Mouse (Mus musculus) layer of hippocampus, postnatal 10 days (tissue): ENCODE results near the gene LTO1. TPM values are rescaled to one million over a fixed set of nuclear protein-coding genes. Genes with fewer than 3 reads are reported as not detected.

Source experiments
- DNase-seq, 2 experiments: peaks; one replicate each; pipeline ENCODE4 v3.0.0; 2021; ENCODE audit warnings: low spot score in 2 of 2
- total RNA-seq, 2 experiments: library from RNA; stranded (reverse); gene quantifications; 2 replicates each; pipeline ENCODE4 v1.2.3; 2021

LTO1 gene
- total RNA-seq, 2 experiments from 2014 or later = 27.8 to 32.4 TPM

DNA sequence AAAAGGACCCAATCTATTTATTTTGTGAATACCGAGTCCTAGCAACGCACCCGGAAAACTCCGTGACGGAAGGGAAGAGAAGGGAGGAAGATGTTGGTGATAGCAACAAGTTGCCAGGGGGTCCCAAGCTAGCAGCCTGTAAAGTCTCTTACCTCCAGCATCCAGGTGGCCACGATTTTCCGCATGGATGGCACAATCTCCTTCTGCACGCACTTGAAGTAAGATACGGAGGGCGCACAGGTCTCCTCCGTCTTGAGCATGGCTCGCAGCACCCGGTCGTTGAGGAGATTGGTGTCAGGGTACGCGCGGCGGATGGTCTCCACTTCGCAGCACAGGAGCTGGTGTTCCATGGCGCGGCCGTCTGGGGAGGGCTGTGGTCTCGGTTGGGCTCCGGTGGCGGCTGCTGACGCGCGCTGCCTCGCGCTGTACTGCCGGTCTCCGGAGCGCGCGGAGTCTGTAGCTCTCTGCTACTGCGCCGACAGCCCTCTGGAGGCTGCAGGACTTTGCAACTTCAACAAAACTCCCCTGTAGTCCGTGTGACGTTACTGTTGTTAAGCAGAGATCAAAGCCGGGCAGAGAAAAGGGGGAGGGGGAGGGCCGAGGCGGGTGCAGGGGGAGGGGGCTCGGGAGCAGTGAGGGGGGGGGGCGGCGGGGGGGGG is 24.6 kb downstream of the LTO1 start, which contains the start of gene Ccnd1:
TSS of gene Ccnd1 (minus strand) at position 582 of the 659 bp plus-strand sequence.
- DNase-seq = peak; percentile 67 to 73

DNA sequence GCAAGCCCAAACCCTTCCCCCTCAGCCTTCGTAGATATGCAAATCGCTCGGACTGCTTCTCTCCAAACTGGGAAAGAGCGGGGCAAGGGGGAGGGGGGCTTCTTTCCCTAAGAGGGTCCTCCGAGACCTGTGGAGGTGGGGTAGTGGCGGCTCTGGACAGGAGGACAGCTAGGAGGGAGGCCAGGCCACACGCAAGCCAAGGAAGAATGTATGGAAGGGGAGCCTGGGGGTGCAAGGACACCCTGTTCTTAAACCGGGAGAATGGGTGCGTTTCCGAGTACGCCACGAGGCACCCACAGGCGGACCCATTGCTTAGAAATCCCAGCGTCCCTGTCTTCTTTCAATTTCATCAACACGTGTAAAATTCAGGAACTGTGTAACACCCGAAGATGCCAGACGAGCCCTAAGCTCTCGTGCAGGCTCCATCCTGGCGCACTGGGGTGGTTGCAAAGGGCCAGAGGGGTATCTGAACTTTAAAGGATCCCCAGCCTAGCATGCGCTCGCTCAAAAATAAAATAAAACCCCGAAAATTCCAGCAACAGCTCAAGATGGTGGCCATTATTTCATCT is 25.2 kb downstream of the LTO1 start:
- DNase-seq = peak in 1 of 2 experiments; percentile 37

DNA sequence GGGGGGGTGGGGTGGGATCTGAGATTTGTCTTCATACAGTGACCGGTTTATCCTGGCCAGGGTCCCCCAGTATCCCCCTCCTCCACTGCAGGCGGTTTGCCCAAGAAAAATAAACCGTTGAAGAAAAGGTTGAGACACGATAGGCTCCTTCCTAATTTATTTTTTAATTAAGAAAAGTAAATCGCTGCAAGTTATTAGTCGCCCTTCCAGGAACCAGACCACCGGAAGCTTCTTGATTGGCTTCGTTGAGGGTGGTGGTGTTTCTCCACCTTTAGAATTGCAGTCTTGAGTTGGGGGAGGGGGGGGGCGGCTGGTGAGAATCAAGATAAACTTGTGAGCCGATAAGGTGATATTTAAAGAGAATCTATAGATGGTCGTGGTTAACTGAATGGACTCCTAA is 25.7 kb downstream of the LTO1 start:
- DNase-seq = no peak

DNA sequence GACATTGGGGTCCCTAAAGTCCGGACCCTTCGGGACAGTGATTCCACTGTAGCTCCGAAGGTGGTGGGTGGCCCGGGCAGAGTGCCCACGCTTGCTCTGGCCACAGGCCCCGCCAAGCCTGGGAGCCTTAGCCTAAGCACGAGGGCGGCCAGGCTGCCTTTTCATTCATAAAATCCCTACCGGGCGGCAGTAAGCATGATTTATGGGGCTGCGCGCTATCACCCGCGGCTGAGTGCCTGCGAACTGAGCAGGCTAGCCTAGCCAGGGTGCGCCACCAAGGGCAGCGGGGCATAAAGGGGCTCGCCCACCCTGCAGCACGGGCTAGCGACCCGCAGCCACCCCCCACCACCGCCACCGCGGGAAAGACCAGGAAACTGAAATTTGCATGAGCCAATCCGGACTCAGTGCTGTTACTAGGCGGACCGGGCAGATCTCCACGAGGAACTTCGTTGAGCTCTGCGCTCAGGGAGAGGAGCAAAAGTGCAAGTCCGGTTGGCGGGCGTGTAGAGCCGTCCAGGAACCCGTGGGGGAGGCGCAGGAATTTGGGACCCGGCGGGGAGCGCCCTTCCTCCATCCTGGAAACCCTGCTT is 26.4 kb downstream of the LTO1 start:
- peak; percentile 77 to 83 for DNase-seq

DNA sequence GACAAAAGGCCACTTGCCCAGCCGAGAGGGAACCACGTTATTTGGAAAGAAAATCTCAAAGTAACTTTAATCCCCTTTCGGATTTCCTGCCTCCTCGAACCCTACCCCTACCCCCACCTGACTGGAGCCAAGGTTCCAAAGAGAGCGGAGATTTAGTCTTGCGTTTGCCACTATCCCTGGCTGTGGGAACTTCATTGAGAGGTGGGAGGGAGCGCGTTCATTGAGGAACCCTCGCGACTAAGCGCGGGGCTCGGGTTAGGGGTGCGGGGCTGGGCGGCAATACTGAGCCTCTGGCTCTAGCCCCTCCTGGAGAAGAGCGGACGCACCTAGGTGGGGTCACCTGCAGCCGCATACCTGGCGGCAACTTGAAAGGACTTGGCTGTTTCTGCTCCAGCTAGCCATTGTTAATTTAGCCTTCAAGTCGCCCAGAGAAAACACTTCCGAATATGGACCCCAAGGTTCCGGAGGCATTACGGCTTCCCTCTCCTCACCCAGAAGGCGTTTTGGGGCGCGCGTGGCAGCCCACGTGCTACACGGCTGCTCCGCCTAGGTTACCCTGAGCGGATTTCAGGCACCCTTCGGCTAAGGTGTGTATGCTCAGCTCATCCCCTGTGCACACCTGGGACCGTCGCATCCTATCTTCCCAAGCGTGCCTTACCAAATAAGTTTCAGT is 27.3 kb downstream of the LTO1 start:
- DNase-seq = peak in 1 of 2 experiments; percentile 28

DNA sequence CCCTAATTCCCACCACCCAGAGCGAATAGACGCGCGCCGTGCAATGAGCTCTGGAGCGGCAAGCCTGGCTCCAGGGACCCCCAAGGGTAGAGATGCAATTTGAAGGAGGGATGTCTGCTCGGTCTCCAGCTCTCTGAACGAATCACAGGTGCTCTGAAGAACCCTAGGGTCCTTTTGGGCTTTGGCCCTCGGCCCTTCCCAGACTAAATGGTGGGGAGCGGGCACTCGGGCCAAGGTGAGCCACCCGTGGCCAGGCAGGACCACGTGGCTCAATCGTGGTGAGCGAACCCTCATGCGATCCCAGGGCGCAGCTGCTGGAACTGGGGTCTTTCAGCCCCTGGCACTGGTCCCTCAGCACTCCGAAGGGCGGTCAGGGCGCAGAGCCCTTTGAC is 27.8 kb downstream of the LTO1 start:
- DNase-seq = no peak

DNA sequence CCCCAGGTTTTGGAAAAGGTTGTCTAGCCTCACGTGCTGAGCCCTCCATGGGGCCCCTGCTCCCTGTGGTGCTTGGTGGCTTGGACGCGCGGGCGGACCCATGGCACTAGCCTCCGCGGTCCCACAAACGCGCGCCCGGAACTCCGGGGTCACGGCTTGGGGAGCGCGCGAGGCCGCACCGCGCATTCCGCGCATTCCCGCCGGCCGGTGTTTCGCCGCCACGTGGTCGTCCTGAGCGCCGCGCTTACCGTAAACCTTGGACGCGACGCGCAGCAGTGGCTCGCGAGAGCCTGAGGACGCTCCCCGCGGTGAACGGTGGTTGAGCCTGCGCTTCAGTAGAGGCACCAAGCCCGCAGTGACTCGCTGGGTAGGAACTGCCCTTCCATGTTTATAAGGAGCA is 28.4 kb downstream of the LTO1 start:
- DNase-seq = peak; percentile 69 to 79

DNA sequence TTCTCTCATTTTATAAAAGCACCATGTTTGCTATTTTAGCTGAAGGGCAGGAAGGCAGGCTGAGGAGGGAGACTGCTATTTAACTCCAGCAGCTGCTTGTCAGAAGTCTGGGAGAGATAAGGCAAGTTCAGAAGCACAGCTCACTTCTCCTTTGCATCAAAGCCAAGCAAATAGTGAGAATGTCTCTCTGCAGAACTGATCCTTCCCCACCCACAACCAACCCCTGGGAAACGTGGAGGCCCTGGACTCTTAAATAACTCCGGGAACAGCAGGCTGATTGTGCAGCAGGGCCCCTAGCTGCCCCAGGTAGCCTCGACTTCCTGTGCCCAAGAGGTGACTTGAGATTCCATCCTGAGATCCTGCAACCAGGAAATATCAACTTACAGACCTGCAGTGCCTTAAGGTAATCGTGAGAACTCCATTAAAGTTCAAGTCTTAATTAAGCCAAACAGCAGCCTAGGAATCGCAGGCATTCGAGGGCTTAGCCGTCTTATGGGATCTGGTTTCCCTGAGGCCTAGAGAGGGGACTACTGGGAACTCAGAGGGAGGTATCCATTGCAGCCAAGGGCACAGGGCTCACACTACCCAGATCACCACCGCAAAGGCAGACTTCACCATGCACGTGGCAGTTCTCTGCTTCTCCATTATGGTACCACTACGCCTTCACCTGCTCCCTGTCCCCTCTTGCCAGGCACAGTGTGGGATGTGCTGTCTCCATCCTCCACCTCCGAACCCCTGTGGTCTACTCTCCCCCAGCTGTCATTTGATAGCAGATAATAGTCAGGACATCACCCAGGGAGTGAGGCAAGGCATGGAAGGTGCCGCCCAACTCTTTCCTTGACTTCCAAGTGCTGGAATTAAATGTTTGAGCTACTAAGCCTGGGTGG is 43.9 kb downstream of the LTO1 start:
- no peak for DNase-seq

DNA sequence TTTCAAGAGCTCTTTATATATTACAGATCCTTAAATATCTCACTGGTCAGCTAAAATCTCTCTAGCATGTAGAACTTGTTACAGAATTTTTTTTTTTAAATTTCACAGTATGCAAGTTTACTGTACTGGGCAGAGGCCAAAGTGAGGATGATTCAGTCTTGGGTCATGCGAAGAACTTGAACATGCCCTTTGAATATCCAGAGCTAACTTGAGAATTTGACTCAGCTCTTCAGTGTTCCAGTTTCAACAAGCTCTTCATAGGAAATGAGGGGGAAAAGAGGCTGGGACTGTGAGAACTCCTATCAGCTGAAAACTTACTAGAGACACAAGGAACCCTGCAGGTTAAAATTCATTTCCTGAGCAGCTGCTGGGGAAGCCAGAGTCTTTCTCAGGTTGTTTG is 49.0 kb downstream of the LTO1 start:
- DNase-seq = no peak

DNA sequence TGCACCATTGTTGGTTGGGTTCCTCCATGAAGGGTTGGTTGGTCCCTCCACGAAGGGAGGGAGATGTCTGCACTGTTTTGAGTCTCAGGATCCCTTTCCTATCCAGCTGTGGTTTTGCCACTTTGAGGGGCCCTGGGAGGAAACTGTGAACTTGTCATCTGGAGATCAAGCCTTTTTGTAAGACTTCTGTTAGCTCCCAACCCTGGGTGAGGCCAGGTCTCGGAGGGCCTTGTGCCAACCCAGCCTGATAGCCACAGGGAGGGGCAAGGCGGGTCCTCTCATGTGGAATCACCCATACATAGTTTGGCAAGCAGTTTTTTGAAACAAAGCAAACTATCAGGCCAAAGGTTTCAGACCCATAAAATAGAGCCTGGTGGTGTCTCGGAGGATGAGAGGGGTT is 49.4 kb downstream of the LTO1 start:
- DNase-seq = no peak

DNA sequence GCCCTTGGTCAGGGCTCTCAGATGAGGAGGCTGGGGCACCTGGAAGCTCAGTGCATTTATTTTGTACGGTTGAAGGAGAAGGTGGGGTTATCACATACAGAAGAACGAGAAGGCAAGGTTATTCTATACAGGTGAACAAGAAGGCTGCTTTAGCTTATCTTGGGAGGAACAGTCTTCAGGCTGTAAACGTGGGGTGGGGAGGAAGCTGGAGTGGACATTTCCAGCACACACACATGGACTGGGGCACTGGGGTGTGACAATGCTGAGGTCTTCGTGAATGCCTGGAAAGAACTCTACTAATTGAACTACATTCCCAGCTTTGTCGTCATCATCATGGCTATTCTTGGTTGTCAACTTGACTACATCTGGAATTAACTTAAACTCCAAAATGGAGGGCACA is 51.0 kb downstream of the LTO1 start:
- no peak for DNase-seq

DNA sequence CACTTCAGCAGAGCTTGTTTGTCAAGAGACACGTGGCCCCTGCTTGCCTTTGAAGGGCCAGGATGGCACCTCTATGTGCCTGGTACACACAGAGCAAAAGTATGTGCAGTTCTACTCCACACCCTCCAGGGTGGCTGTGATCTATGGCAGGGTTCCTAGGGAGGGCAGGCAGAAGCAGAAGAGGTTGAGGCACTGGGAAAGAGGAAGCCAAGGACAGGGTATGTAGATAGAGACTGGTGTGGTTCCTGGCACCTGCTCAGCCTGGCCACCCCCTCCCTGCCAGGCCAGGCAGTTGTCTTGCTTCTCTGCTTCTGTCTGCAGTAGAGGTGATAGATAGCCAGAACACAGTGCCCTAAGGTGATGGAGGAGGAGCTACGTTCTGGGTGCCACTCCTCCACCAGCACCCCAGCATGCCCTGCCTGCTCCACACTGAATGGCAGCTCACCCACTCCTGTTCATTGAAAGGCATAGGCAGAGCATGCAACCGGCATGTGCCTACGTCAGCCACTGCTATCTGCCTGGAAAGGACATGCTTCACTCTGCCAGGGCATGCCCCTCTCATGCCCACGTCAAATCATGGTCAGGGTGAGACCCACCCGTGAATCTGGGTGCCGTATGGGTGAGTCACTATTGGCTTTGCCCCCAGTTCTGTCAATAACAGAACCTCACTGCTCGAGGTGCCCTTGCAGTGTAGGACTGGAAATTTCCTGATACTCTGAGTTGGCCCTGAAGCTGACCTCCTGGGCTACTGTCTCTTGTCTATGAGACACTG is 56.3 kb downstream of the LTO1 start:
- DNase-seq = no peak

DNA sequence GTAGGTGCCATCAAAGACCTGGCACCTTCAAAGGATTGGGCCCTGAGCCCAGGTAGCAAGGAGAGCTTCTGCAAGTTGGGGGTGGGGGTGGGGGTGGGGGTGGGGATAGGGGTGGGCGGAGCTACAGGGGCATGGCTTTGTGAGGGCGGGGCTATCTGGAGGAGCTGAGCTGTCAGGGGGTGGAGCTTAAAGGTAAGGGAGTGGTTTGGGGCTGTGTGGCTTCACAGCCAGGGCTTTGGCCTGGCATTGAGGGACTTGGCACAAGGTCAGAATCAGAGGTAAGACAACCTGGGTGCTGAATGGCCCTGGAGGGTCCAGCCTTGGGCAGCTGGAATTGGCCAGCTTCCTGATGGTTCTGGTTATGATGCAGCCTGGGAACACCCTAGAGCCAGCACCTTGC is 56.9 kb downstream of the LTO1 start:
- no peak for DNase-seq

DNA sequence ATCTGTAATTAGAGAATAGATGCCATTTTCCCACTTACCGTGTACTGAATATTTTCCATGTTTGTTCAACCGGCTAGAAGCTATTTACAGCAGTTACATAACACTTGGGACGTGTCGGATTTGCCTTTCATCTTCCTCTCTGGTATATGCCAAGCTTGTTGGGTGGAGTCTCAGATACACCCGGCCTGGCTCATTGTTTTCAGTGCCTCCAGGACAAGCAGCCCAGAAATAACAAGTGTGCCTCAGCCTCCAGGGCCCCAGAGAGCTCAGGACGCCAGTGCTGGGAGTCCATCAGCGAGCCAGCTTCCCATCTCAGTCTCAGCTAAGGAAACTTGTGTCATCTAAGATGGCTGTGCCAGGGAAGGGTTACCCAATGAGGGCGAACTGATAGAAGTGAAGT is 58.6 kb downstream of the LTO1 start:
- no peak for DNase-seq

DNA sequence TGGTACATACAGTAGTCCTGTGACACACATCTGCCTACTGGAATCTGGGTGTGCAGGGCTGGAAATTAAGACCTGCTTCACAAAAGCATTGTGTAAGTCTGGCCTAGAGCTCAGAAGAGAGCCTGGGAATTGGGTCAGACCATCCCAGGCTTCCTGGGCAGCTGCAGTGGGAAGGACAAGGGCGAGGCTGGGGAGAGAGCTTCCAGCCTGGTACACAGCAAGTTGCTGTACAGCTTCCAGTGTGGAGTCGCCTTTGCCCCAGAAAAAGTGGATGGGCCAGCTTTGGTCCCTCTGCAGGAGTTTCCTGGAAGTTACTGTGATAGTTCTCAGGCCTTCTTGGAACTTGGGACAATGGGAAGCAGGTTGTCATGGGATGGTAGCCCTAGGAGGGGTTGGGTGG is 62.2 kb downstream of the LTO1 start:
- no peak for DNase-seq

DNA sequence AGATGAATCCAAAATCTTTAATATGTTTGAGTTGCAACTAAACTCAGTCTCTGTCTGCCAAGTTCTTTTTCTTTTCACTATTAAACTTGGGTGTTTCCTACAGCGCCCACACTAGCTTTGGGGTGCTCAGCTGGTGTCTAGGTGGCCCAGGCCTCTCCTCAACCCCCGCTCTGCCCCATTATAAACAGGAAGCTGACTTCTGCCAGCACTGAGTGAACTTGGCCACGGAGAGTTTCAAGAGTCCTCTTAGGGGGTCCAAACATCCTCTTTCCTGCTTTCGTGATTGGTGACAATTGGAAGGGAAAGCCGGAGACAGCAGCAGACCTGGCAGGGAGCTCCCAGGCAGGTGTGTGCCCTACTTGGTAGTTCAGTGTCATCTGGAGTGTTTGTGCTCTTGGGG is 64.9 kb downstream of the LTO1 start:
- no peak for DNase-seq
